Mouse (Mus musculus): ENCODE data around the gene Edem3. TPM values are rescaled to one million over a fixed set of nuclear protein-coding genes. Genes with fewer than 3 reads are reported as not detected.
A peak's percentile ranks its signal among the peaks of the same experiment; 100 is the strongest.

Gene Edem3
- polyA plus RNA-seq, 1 experiment from 2014 or later, result 5.6 TPM

- Histone ChIP-seq H3K4me3 (replicated peaks) (peak overlapping the region; percentile 92), H3K36me3 (no peaks in the 10 kb centered on the region), H3K4me1 (replicated peaks) (peaks cover 44% of the 10 kb centered on the region), H3K4me2 (peak overlapping the region; percentile 72), H3K27me3 (no peaks in the 10 kb centered on the region), H3K27ac (peak overlapping the region; percentile 44; the same call in 1 of the 2 replicates), H3K9ac (peak overlapping the region; percentile 92), H3K9me3 (replicated peaks) (no peaks in the 10 kb centered on the region)
- WGBS (ENCODE audit: insufficient replicate concordance), result 17% methylated on average over 8 of the region's 8 CpGs
- ATAC-seq (ENCODE audit: low read depth) (no peak), DNase-seq (no peak)
These were observed 1.7 kb upstream of the Edem3 start for GRCm38 (mm10) chr1:151753374-151753929.

GRCm38 (mm10) chr1:151754028-151754489 is 1.1 kb upstream of the Edem3 start:
- H3K4me1 ChIP-seq (replicated peaks), result peaks cover 50% of the 10 kb centered on the region
- no peaks in the 10 kb centered on the region for H3K27me3 ChIP-seq
- 9% methylated on average over 10 of the region's 10 CpGs for WGBS (ENCODE audit: insufficient replicate concordance)
- peak overlapping the region; percentile 44 for H3K27ac ChIP-seq
- ATAC-seq (ENCODE audit: low read depth) (no peak), DNase-seq (peak; percentile 24)
- no peaks in the 10 kb centered on the region for H3K9me3 ChIP-seq (replicated peaks)
- H3K9ac ChIP-seq, result peak overlapping the region; percentile 92
- peak overlapping the region; percentile 92 for H3K4me3 ChIP-seq (replicated peaks)
- no peaks in the 10 kb centered on the region for H3K36me3 ChIP-seq
- peak overlapping the region; percentile 72 for H3K4me2 ChIP-seq

GRCm38 (mm10) chr1:151755660-151756424 is 671 bp downstream of the Edem3 start:
- H3K27me3 ChIP-seq, result no peaks in the 10 kb centered on the region
- peak overlapping the region; percentile 92 for H3K4me3 ChIP-seq (replicated peaks)
- no peak for DNase-seq
- H3K27ac ChIP-seq, result peak overlapping the region; percentile 91
- H3K9ac ChIP-seq, result peak overlapping the region; percentile 92
- peak overlapping the region; percentile 88 for H3K4me2 ChIP-seq
- no peak; the same call in 1 of the 2 replicates for ATAC-seq (ENCODE audit: low read depth)
- H3K4me1 ChIP-seq (replicated peaks), result peaks cover 50% of the 10 kb centered on the region
- no peaks in the 10 kb centered on the region for H3K9me3 ChIP-seq (replicated peaks)
- 3% methylated on average over 36 of the region's 36 CpGs for WGBS (ENCODE audit: insufficient replicate concordance)
- peaks cover 4% of the 10 kb centered on the region for H3K36me3 ChIP-seq

- Histone ChIP-seq H3K27ac (peak overlapping the region; percentile 91; the same call in 1 of the 2 replicates), H3K9me3 (replicated peaks) (no peaks in the 10 kb centered on the region), H3K9ac (peak overlapping the region; percentile 92), H3K4me2 (peak overlapping the region; percentile 88), H3K4me3 (replicated peaks) (peak overlapping the region; percentile 92), H3K36me3 (peaks cover 9% of the 10 kb centered on the region), H3K27me3 (no peaks in the 10 kb centered on the region), H3K4me1 (replicated peaks) (peaks cover 50% of the 10 kb centered on the region)
- 13% methylated on average over 1 of the region's 1 CpGs for WGBS (ENCODE audit: insufficient replicate concordance)
- no peak for ATAC-seq (ENCODE audit: low read depth)
- DNase-seq, result no peak
These were observed 1.2 kb downstream of the Edem3 start for GRCm38 (mm10) chr1:151756425-151756728.

- Histone ChIP-seq H3K36me3 (peaks cover 15% of the 10 kb centered on the region), H3K4me2 (no peak overlapping the region), H3K4me3 (replicated peaks) (no peak overlapping the region), H3K4me1 (replicated peaks) (peaks cover 42% of the 10 kb centered on the region), H3K9ac (no peak overlapping the region), H3K27ac (no peak overlapping the region), H3K9me3 (replicated peaks) (no peaks in the 10 kb centered on the region), H3K27me3 (no peaks in the 10 kb centered on the region)
- no peak for ATAC-seq (ENCODE audit: low read depth)
- peak; percentile 29 for DNase-seq
- WGBS (ENCODE audit: insufficient replicate concordance), result 29% methylated on average over 6 of the region's 6 CpGs
These were observed 3.1 kb downstream of the Edem3 start for GRCm38 (mm10) chr1:151758301-151758700.

GRCm38 (mm10) chr1:151758991-151759390 is 3.8 kb downstream of the Edem3 start:
- 58% methylated on average over 2 of the region's 2 CpGs for WGBS (ENCODE audit: insufficient replicate concordance)
- DNase-seq, result no peak

GRCm38 (mm10) chr1:151764236-151764635 is 9.1 kb downstream of the Edem3 start:
- H3K4me2 ChIP-seq, result no peak overlapping the region
- WGBS (ENCODE audit: insufficient replicate concordance), result 76% methylated on average over 3 of the region's 3 CpGs
- no peak overlapping the region for H3K9ac ChIP-seq
- DNase-seq, result no peak
- no peak for ATAC-seq (ENCODE audit: low read depth)
- H3K27me3 ChIP-seq, result no peaks in the 10 kb centered on the region
- H3K4me1 ChIP-seq (replicated peaks), result no peaks in the 10 kb centered on the region
- peaks cover 15% of the 10 kb centered on the region for H3K36me3 ChIP-seq
- no peak overlapping the region for H3K27ac ChIP-seq
- H3K4me3 ChIP-seq (replicated peaks), result no peak overlapping the region
- H3K9me3 ChIP-seq (replicated peaks), result no peaks in the 10 kb centered on the region

More at GRCm38 (mm10) chr1:151758991-151759390, 3.8 kb downstream of the Edem3 start:
- Histone ChIP-seq H3K9ac (no peak overlapping the region), H3K9me3 (replicated peaks) (no peaks in the 10 kb centered on the region), H3K27ac (peak overlapping the region; percentile 9; the same call in 1 of the 2 replicates), H3K4me1 (replicated peaks) (peaks cover 35% of the 10 kb centered on the region), H3K4me2 (no peak overlapping the region), H3K36me3 (peaks cover 15% of the 10 kb centered on the region), H3K27me3 (no peaks in the 10 kb centered on the region), H3K4me3 (replicated peaks) (no peak overlapping the region)
- ATAC-seq (ENCODE audit: low read depth), result no peak

- no peak for ATAC-seq (ENCODE audit: low read depth)
- no peak overlapping the region for H3K27ac ChIP-seq
- peaks cover 19% of the 10 kb centered on the region for H3K36me3 ChIP-seq
- H3K4me3 ChIP-seq (replicated peaks), result no peak overlapping the region
- no peak overlapping the region for H3K9ac ChIP-seq
- DNase-seq, result no peak
- no peaks in the 10 kb centered on the region for H3K27me3 ChIP-seq
- H3K9me3 ChIP-seq (replicated peaks), result no peaks in the 10 kb centered on the region
- WGBS (ENCODE audit: insufficient replicate concordance), result 59% methylated on average over 2 of the region's 2 CpGs
- no peaks in the 10 kb centered on the region for H3K4me1 ChIP-seq (replicated peaks)
- no peak overlapping the region for H3K4me2 ChIP-seq
These were observed 11.0 kb downstream of the Edem3 start for GRCm38 (mm10) chr1:151766166-151766565.

GRCm38 (mm10) chr1:151766976-151767654 is 11.9 kb downstream of the Edem3 start:
- no peak overlapping the region for H3K9ac ChIP-seq
- 82% methylated on average over 3 of the region's 3 CpGs for WGBS (ENCODE audit: insufficient replicate concordance)
- H3K4me2 ChIP-seq, result no peak overlapping the region

GRCm38 (mm10) chr1:151769200-151769913 is 14.2 kb downstream of the Edem3 start:
- ATAC-seq (ENCODE audit: low read depth) (no peak), DNase-seq (no peak)

More at GRCm38 (mm10) chr1:151766976-151767654, 11.9 kb downstream of the Edem3 start:
- H3K36me3 ChIP-seq, result peaks cover 17% of the 10 kb centered on the region; the same call in 1 of the 2 replicates
- H3K4me1 ChIP-seq (replicated peaks), result no peaks in the 10 kb centered on the region
- no peak for ATAC-seq (ENCODE audit: low read depth)
- no peak overlapping the region for H3K4me3 ChIP-seq (replicated peaks)
- H3K27ac ChIP-seq, result no peak overlapping the region
- no peaks in the 10 kb centered on the region for H3K9me3 ChIP-seq (replicated peaks)
- H3K27me3 ChIP-seq, result no peaks in the 10 kb centered on the region
- DNase-seq, result no peak

GRCm38 (mm10) chr1:151777616-151778015 is 22.4 kb downstream of the Edem3 start:
- 79% methylated on average over 2 of the region's 2 CpGs for WGBS (ENCODE audit: insufficient replicate concordance)
- Histone ChIP-seq H3K9me3 (replicated peaks) (no peaks in the 10 kb centered on the region), H3K4me1 (replicated peaks) (peaks cover 11% of the 10 kb centered on the region), H3K27me3 (no peaks in the 10 kb centered on the region), H3K36me3 (peaks cover 64% of the 10 kb centered on the region), H3K27ac (no peak overlapping the region), H3K4me3 (replicated peaks) (no peak overlapping the region), H3K9ac (no peak overlapping the region), H3K4me2 (no peak overlapping the region)
- DNase-seq, result no peak
- ATAC-seq (ENCODE audit: low read depth), result no peak

More at GRCm38 (mm10) chr1:151769200-151769913, 14.2 kb downstream of the Edem3 start:
- Histone ChIP-seq H3K4me2 (no peak overlapping the region), H3K9me3 (replicated peaks) (no peaks in the 10 kb centered on the region), H3K4me1 (replicated peaks) (no peaks in the 10 kb centered on the region), H3K9ac (no peak overlapping the region), H3K27me3 (no peaks in the 10 kb centered on the region), H3K36me3 (peaks cover 25% of the 10 kb centered on the region), H3K4me3 (replicated peaks) (no peak overlapping the region), H3K27ac (no peak overlapping the region)
- WGBS (ENCODE audit: insufficient replicate concordance), result 79% methylated on average over 3 of the region's 3 CpGs
